Mouse (Mus musculus): Measurements from ENCODE around the gene Zbtb26. TPM values are rescaled to one million over a fixed set of nuclear protein-coding genes. Genes with fewer than 3 reads are reported as not detected.

Gene Zbtb26
- total RNA-seq, 2 experiments from 2014 or later: 5.5 to 6.2 TPM

Other genes with a start within 250 kb of the Zbtb26 start
- not detected for gene Olfr366, start 231.6 kb downstream of the Zbtb26 start, total RNA-seq (2021)
- not detected for gene Olfr368, start 116.6 kb downstream of the Zbtb26 start, total RNA-seq (2021)
- 10 to 100 TPM; 24.6 to 26.9 TPM for gene Pdcl, start 83.8 kb downstream of the Zbtb26 start, total RNA-seq (2021)
- gene Rc3h2, start 20.2 kb downstream of the Zbtb26 start, total RNA-seq (2021): 10 to 100 TPM; 41.6 to 47.5 TPM
- gene Zbtb6, start within 50 bp of the Zbtb26 start, total RNA-seq (2021): 1 to 10 TPM; 5.0 to 5.6 TPM
- 10 to 100 TPM; 41.3 to 42.4 TPM for gene Rabgap1, start 144 bp upstream of the Zbtb26 start, total RNA-seq (2021)
- under 1 TPM; 0.91 to 1.00 TPM for gene Gpr21, start 73.2 kb upstream of the Zbtb26 start, total RNA-seq (2021)

Measured in heart, postnatal 14 days (tissue).